Mouse (Mus musculus) C2C12 (cell line): ENCODE measurements around the gene Gid4. TPM values are rescaled to one million over a fixed set of nuclear protein-coding genes. Genes with fewer than 3 reads are reported as not detected.
A peak's percentile ranks its signal among the peaks of the same experiment; 100 is the strongest.

Experiments
- H3K27me3 ChIP-seq: one replicate; pipeline ENCODE4 v1.6.1; 2011; ENCODE audit not compliant: control insufficient read depth, insufficient read depth, insufficient read length
- H3K36me3 ChIP-seq: one replicate; pipeline ENCODE4 v1.6.1; 2011; ENCODE audit not compliant: control insufficient read depth, insufficient read depth
- H3K4me3 ChIP-seq: one replicate; pipeline ENCODE4 v1.5.1; 2011; ENCODE audit warnings: mild to moderate bottlenecking, control low read depth; ENCODE audit not compliant: poor library complexity, insufficient read depth, severe bottlenecking
- H3K79me2 ChIP-seq: one replicate; pipeline ENCODE4 v1.6.1; 2011; ENCODE audit not compliant: control insufficient read depth, insufficient read depth
- H3K79me3 ChIP-seq: one replicate; pipeline ENCODE4 v1.6.1; 2011; ENCODE audit warnings: low read depth, control low read depth
- H3ac ChIP-seq: one replicate; pipeline ENCODE3; 2011; ENCODE audit warnings: low read depth; ENCODE audit not compliant: control insufficient read depth, insufficient read length
- CEBPB ChIP-seq: IDR thresholded peaks from one replicate; pipeline ENCODE4 v1.6.1; 2011; ENCODE audit warnings: low read depth, mild to moderate bottlenecking, control low read depth, moderate library complexity
- CTCF ChIP-seq: IDR thresholded peaks from one replicate; pipeline ENCODE4 v1.5.1; 2011; ENCODE audit not compliant: control insufficient read depth, insufficient read depth, insufficient read length
- FOSL1 ChIP-seq: IDR thresholded peaks from one replicate; pipeline ENCODE4 v1.8.0; 2011; ENCODE audit warnings: mild to moderate bottlenecking, low read length; ENCODE audit not compliant: poor library complexity, insufficient read depth, severe bottlenecking
- MAX ChIP-seq: IDR thresholded peaks from one replicate; pipeline ENCODE4 v1.6.1; 2011; ENCODE audit warnings: mild to moderate bottlenecking, control low read depth
- MYOD1 ChIP-seq: IDR thresholded peaks from one replicate; pipeline ENCODE4 v1.6.1; 2011; ENCODE audit warnings: low read depth; ENCODE audit not compliant: control insufficient read depth, insufficient read length
- MYOG ChIP-seq: IDR thresholded peaks from one replicate; pipeline ENCODE4 v1.6.1; 2011; ENCODE audit not compliant: control insufficient read depth, insufficient read length; ENCODE audit errors: extremely low read depth
- USF1 ChIP-seq: IDR thresholded peaks from one replicate; pipeline ENCODE4 v1.6.1; 2011; ENCODE audit warnings: low read depth, mild to moderate bottlenecking, control low read depth, moderate library complexity
- polyA plus RNA-seq: library from polyadenylated mRNA; unstranded; fragments of >200 nt; fragmentation: generic; extraction: Trizol; gene quantifications from one replicate; pipeline ENCODE4 v1.2.1, GENCODE M21; 2012; ENCODE audit warnings: missing spikeins

The Gid4 gene
- polyA plus RNA-seq, 1 experiment, result 6.0 TPM

GRCm38 (mm10) chr11:60418473-60418803 lies 1.5 kb downstream of the Gid4 start:
- no peak for TF ChIP-seq FOSL1
- no peak for TF ChIP-seq MYOG
- TF ChIP-seq CEBPB, result no peak
- TF ChIP-seq MAX, result no peak
- TF ChIP-seq USF1, result no peak
- TF ChIP-seq MYOD1, result no peak
- TF ChIP-seq CTCF, result no peak
- peaks cover 58% of the 10 kb centered on the region for H3K79me2 ChIP-seq
- no peaks in the 10 kb centered on the region for H3K36me3 ChIP-seq
- peak overlapping the region; percentile 95 for H3ac ChIP-seq
- H3K4me3 ChIP-seq, result peak overlapping the region; percentile 79
- no peaks in the 10 kb centered on the region for H3K27me3 ChIP-seq
- H3K79me3 ChIP-seq, result peaks cover 18% of the 10 kb centered on the region

DNA sequence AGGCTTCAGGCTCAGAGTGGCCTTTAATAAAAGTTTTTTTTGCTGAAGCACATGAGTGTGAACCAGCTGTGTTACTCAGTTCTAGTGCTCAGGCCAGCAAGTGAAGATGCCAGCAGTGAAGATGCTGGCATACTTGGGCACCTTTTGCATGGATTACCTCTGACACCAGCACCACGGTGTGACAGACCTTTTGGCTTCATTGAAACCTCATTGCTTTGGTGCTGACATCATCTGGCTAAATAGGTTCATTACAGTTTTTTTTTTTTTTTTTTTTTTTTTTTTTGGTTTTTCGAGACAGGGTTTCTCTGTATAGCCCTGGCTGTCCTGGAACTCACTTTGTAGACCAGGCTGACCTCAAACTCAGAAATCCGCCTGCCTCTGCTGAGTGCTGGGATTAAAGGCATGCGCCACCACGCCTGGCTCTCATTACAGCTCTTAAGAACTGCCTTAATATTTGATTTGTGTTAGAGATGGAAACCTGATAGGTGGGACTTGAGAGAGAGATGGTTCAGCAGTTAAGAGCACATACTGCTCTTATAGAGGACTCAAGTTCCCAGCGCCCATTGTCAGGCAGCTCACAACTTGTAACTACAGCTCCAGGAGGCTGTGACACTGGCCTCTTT lies 5.2 kb downstream of the Gid4 start:
- Histone ChIP-seq H3K79me3 (peaks cover 3% of the 10 kb centered on the region), H3ac (no peak overlapping the region), H3K27me3 (no peaks in the 10 kb centered on the region), H3K79me2 (peaks cover 28% of the 10 kb centered on the region), H3K36me3 (no peaks in the 10 kb centered on the region), H3K4me3 (no peak overlapping the region)
- no peak for TF ChIP-seq MYOD1
- no peak for TF ChIP-seq CTCF
- TF ChIP-seq CEBPB, result no peak
- TF ChIP-seq MAX, result no peak
- TF ChIP-seq MYOG, result no peak
- TF ChIP-seq FOSL1, result no peak
- no peak for TF ChIP-seq USF1

GRCm38 (mm10) chr11:60423006-60423405 lies 6.1 kb downstream of the Gid4 start:
- peaks cover 23% of the 10 kb centered on the region for H3K79me2 ChIP-seq
- H3ac ChIP-seq, result no peak overlapping the region
- TF ChIP-seq CEBPB, result no peak
- no peak for TF ChIP-seq MAX
- no peak for TF ChIP-seq FOSL1
- no peak for TF ChIP-seq MYOG
- TF ChIP-seq USF1, result no peak
- no peak for TF ChIP-seq MYOD1
- TF ChIP-seq CTCF, result no peak
- no peaks in the 10 kb centered on the region for H3K27me3 ChIP-seq
- H3K4me3 ChIP-seq, result no peak overlapping the region
- peaks cover 3% of the 10 kb centered on the region for H3K79me3 ChIP-seq
- no peaks in the 10 kb centered on the region for H3K36me3 ChIP-seq

DNA sequence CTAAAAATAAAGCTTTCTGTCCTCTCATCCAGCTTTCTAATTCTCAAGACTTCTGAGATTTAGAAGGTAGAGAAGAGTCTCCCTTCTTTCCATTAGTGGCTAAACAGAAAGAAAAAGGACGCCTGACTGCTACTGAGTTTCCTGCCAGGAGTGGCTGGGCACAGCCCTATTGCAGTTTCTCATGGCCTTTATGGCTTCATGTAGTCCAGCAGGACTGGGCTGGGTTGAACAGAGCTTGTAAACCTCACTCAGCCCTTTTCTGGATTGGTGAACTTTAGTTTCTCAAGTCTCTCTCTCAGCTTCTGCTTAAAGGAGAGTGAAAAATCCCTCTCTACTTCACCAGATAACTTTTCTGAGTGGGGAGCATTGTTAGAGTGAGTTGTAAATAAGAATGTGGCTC lies 9.5 kb downstream of the Gid4 start:
- H3K4me3 ChIP-seq, result no peak overlapping the region
- no peaks in the 10 kb centered on the region for H3K79me3 ChIP-seq
- peaks cover 5% of the 10 kb centered on the region for H3K79me2 ChIP-seq
- no peaks in the 10 kb centered on the region for H3K36me3 ChIP-seq
- TF ChIP-seq FOSL1 (no peak), CEBPB (no peak), MAX (no peak)
- H3K27me3 ChIP-seq, result no peaks in the 10 kb centered on the region
- H3ac ChIP-seq, result no peak overlapping the region

GRCm38 (mm10) chr11:60427628-60428027 lies 10.7 kb downstream of the Gid4 start:
- H3ac ChIP-seq, result no peak overlapping the region
- peaks cover 8% of the 10 kb centered on the region for H3K36me3 ChIP-seq
- TF ChIP-seq CTCF (no peak), MAX (no peak), MYOG (no peak), USF1 (no peak), CEBPB (no peak), MYOD1 (no peak), FOSL1 (no peak)
- no peaks in the 10 kb centered on the region for H3K27me3 ChIP-seq
- H3K4me3 ChIP-seq, result no peak overlapping the region
- peaks cover 5% of the 10 kb centered on the region for H3K79me2 ChIP-seq
- no peaks in the 10 kb centered on the region for H3K79me3 ChIP-seq

DNA sequence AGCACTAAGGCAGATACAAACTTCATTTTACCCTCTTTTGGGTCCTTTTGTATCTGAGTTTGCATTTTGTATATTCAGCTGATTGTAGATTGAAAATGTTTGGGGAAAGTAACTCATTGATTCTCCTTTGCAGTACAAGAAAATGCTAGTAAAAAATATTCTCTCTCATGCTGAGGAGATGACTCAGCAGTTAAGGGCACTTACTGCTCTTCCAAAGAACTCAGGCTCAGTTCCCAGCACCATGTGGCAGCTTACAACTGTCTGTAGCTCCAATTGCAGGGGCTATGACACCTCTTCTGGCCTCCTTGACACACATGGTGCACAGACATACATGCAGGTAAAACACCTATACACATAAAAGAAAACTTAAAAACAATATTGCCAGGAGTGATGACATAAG lies 16.6 kb downstream of the Gid4 start:
- Histone ChIP-seq H3K27me3 (no peaks in the 10 kb centered on the region), H3K79me3 (peaks cover 2% of the 10 kb centered on the region), H3K4me3 (no peak overlapping the region), H3ac (no peak overlapping the region), H3K79me2 (peaks cover 7% of the 10 kb centered on the region), H3K36me3 (peaks cover 40% of the 10 kb centered on the region)
- TF ChIP-seq MAX (no peak), CEBPB (no peak), USF1 (no peak), MYOD1 (no peak), MYOG (no peak), CTCF (no peak), FOSL1 (no peak)
